Mouse (Mus musculus): ENCODE results near the gene Arid5a. TPM values are rescaled to one million over a fixed set of nuclear protein-coding genes. Genes with fewer than 3 reads are reported as not detected.
A peak's percentile ranks its signal among the peaks of the same experiment; 100 is the strongest.

The Arid5a gene
- polyA plus RNA-seq, 1 experiment from 2014 or later, result 14.9 TPM

- Histone ChIP-seq H3K27ac (ENCODE audit: low read length) (peak overlapping the region; percentile 73), H3K4me2 (replicated peaks; ENCODE audit: low read depth, low read length) (peak overlapping the region; percentile 42), H3K4me3 (ENCODE audit: low read depth, low read length) (peak overlapping the region; percentile 17; the same call in 1 of the 2 replicates), H3K4me1 (ENCODE audit: insufficient read depth, low read depth, low read length) (peaks cover 8% of the 10 kb centered on the region; the same call in 1 of the 2 replicates), H3K9me3 (ENCODE audit: low read length) (no peaks in the 10 kb centered on the region), H3K36me3 (ENCODE audit: insufficient read depth, low read length) (no peaks in the 10 kb centered on the region), H3K9ac (replicated peaks; ENCODE audit: low read depth) (no peak overlapping the region), H3K27me3 (replicated peaks; ENCODE audit: insufficient read depth, low read length) (no peaks in the 10 kb centered on the region)
- peak; percentile 25 for ATAC-seq
- no peak for TF ChIP-seq EP300 (IDR thresholded peaks at IDR 0.05)
- TF ChIP-seq CTCF (IDR thresholded peaks at IDR 0.05), result no peak
- peak; percentile 59 for DNase-seq (ENCODE audit: low spot score)
- 14% methylated on average over 5 of the region's 5 CpGs for WGBS
Observed at GRCm38 (mm10) chr1:36272546-36272945, 35.0 kb upstream of the Arid5a start.

- WGBS, result 8% methylated on average over 9 of the region's 9 CpGs
Observed at GRCm38 (mm10) chr1:36273288-36273687, 34.2 kb upstream of the Arid5a start.

GRCm38 (mm10) chr1:36274455-36274854 lies 33.1 kb upstream of the Arid5a start, which contains the start of gene Neurl3:
TSS of gene Neurl3 (minus strand) at chr1:36274679.
- no peaks in the 10 kb centered on the region for H3K36me3 ChIP-seq (ENCODE audit: insufficient read depth, low read length)
- WGBS, result 72% methylated on average over 5 of the region's 5 CpGs
- peak within 1 kb of the TSS; percentile 42 for H3K4me2 ChIP-seq (replicated peaks; ENCODE audit: low read depth, low read length)
- no peak within 1 kb of the TSS for H3K4me3 ChIP-seq (ENCODE audit: low read depth, low read length)
- DNase-seq (ENCODE audit: low spot score) (peak; percentile 24), ATAC-seq (no peak)
- peaks cover 8% of the 10 kb centered on the region; the same call in 1 of the 2 replicates for H3K4me1 ChIP-seq (ENCODE audit: insufficient read depth, low read depth, low read length)
- no peak within 1 kb of the TSS for H3K27ac ChIP-seq (ENCODE audit: low read length)
- H3K9me3 ChIP-seq (ENCODE audit: low read length), result no peaks in the 10 kb centered on the region
- no peaks in the 10 kb centered on the region for H3K27me3 ChIP-seq (replicated peaks; ENCODE audit: insufficient read depth, low read length)
- no peak within 1 kb of the TSS for H3K9ac ChIP-seq (replicated peaks; ENCODE audit: low read depth)
- TF ChIP-seq EP300 (IDR thresholded peaks at IDR 0.05), result no peak
- no peak for TF ChIP-seq CTCF (IDR thresholded peaks at IDR 0.05)

More at GRCm38 (mm10) chr1:36273288-36273687, 34.2 kb upstream of the Arid5a start:
- H3K36me3 ChIP-seq (ENCODE audit: insufficient read depth, low read length), result no peaks in the 10 kb centered on the region
- peak overlapping the region; percentile 17; the same call in 1 of the 2 replicates for H3K4me3 ChIP-seq (ENCODE audit: low read depth, low read length)
- TF ChIP-seq EP300 (IDR thresholded peaks at IDR 0.05) (peak; percentile 73), CTCF (IDR thresholded peaks at IDR 0.05) (no peak)
- DNase-seq (ENCODE audit: low spot score), result peak; percentile 79
- peak overlapping the region; percentile 42 for H3K4me2 ChIP-seq (replicated peaks; ENCODE audit: low read depth, low read length)
- H3K27ac ChIP-seq (ENCODE audit: low read length), result peak overlapping the region; percentile 73
- no peaks in the 10 kb centered on the region for H3K27me3 ChIP-seq (replicated peaks; ENCODE audit: insufficient read depth, low read length)
- H3K9ac ChIP-seq (replicated peaks; ENCODE audit: low read depth), result 0 out of 2 replicates have a peak overlapping the region, but pooled peaks have one; percentile 32
- H3K9me3 ChIP-seq (ENCODE audit: low read length), result no peaks in the 10 kb centered on the region
- peak; percentile 69 for ATAC-seq
- peaks cover 8% of the 10 kb centered on the region; the same call in 1 of the 2 replicates for H3K4me1 ChIP-seq (ENCODE audit: insufficient read depth, low read depth, low read length)

- Histone ChIP-seq H3K27me3 (replicated peaks; ENCODE audit: insufficient read depth, low read length) (no peaks in the 10 kb centered on the region), H3K4me3 (ENCODE audit: low read depth, low read length) (no peak overlapping the region), H3K9me3 (ENCODE audit: low read length) (no peaks in the 10 kb centered on the region), H3K27ac (ENCODE audit: low read length) (no peak overlapping the region), H3K4me1 (ENCODE audit: insufficient read depth, low read depth, low read length) (peaks cover 4% of the 10 kb centered on the region; the same call in 1 of the 2 replicates), H3K36me3 (ENCODE audit: insufficient read depth, low read length) (no peaks in the 10 kb centered on the region), H3K9ac (replicated peaks; ENCODE audit: low read depth) (no peak overlapping the region), H3K4me2 (replicated peaks; ENCODE audit: low read depth, low read length) (no peak overlapping the region)
- DNase-seq (ENCODE audit: low spot score) (no peak), ATAC-seq (no peak)
- TF ChIP-seq CTCF (IDR thresholded peaks at IDR 0.05) (no peak), EP300 (IDR thresholded peaks at IDR 0.05) (no peak)
- 68% methylated on average over 13 of the region's 13 CpGs for WGBS
Observed at GRCm38 (mm10) chr1:36275635-36276389, 31.7 kb upstream of the Arid5a start.

- Histone ChIP-seq H3K27me3 (replicated peaks; ENCODE audit: insufficient read depth, low read length) (no peaks in the 10 kb centered on the region), H3K36me3 (ENCODE audit: insufficient read depth, low read length) (no peaks in the 10 kb centered on the region), H3K9ac (replicated peaks; ENCODE audit: low read depth) (no peak overlapping the region), H3K27ac (ENCODE audit: low read length) (no peak overlapping the region), H3K4me3 (ENCODE audit: low read depth, low read length) (no peak overlapping the region), H3K4me1 (ENCODE audit: insufficient read depth, low read depth, low read length) (0 out of 2 replicates have a peak, but pooled peaks cover 4% of the 10 kb centered on the region), H3K9me3 (ENCODE audit: low read length) (no peaks in the 10 kb centered on the region), H3K4me2 (replicated peaks; ENCODE audit: low read depth, low read length) (no peak overlapping the region)
- DNase-seq (ENCODE audit: low spot score) (peak; percentile 65), ATAC-seq (peak; percentile 13; the same call in 1 of the 2 replicates)
- 20% methylated on average over 7 of the region's 7 CpGs for WGBS
- no peak for TF ChIP-seq EP300 (IDR thresholded peaks at IDR 0.05)
- TF ChIP-seq CTCF (IDR thresholded peaks at IDR 0.05), result peak; percentile 96
Observed at GRCm38 (mm10) chr1:36277267-36278060, 30.1 kb upstream of the Arid5a start.

- Histone ChIP-seq H3K9ac (replicated peaks; ENCODE audit: low read depth) (no peak overlapping the region), H3K36me3 (ENCODE audit: insufficient read depth, low read length) (no peaks in the 10 kb centered on the region), H3K4me3 (ENCODE audit: low read depth, low read length) (no peak overlapping the region), H3K27ac (ENCODE audit: low read length) (no peak overlapping the region), H3K27me3 (replicated peaks; ENCODE audit: insufficient read depth, low read length) (no peaks in the 10 kb centered on the region), H3K4me1 (ENCODE audit: insufficient read depth, low read depth, low read length) (no peaks in the 10 kb centered on the region), H3K4me2 (replicated peaks; ENCODE audit: low read depth, low read length) (no peak overlapping the region), H3K9me3 (ENCODE audit: low read length) (no peaks in the 10 kb centered on the region)
- TF ChIP-seq CTCF (IDR thresholded peaks at IDR 0.05), result peak; percentile 89
- TF ChIP-seq EP300 (IDR thresholded peaks at IDR 0.05), result no peak
- ATAC-seq (peak; percentile 54; the same call in 1 of the 2 replicates), DNase-seq (ENCODE audit: low spot score) (peak; percentile 87)
- 11% methylated on average over 3 of the region's 3 CpGs for WGBS
Observed at GRCm38 (mm10) chr1:36279202-36279601, 28.3 kb upstream of the Arid5a start.
